Comparison of ENCODE assay signal across 8 mouse cellular contexts in the genomic region with DNA sequence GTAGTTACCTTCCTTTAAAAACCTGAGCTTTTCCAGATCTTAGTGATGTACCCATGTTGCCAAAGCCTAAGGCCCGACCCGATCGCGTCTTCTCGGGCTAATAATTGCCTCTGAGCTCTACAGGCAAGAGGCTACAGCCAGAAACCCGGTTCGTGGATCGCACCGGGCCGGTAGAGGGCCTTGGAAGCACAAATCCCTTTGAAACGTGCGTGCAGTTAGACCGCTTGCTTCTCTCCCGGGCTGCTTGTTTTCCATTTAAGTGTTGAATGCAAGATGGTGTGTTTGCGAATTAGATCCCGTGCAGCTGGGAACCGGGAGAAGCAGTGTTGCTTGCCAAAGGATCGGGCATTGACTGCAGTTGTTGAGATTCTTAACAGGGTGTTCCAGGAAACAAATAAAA. TPM values are rescaled to one million over a fixed set of nuclear protein-coding genes. Genes with fewer than 3 reads are reported as not detected.
DNase-seq lines count a peak whose midpoint lies in the region; ATAC-seq and TF ChIP-seq lines count a peak whose summit lies in the region.

No protein-coding gene starts in this region.

- peak; percentile 10 for DNase-seq in T-cell, adult 2 months (ENCODE audit: low spot score)
- DNase-seq in cerebellum, postnatal 10 days: peak; percentile 77
- DNase-seq in frontal cortex, postnatal 36 days (ENCODE audit: low spot score in 2 of 2): peak; percentile 61 to 65
- DNase-seq in left cerebral cortex, adult 2 months (ENCODE audit: extremely low spot score in 1 of 2, low spot score in 2 of 2): peak; percentile 60 to 62
- peak; percentile 58 for DNase-seq in lung, postnatal 36 days
- peak; percentile 77 to 83 for DNase-seq in right cerebral cortex, postnatal 10 days (ENCODE audit: low spot score in 2 of 2)

- under 1% methylated on average over 18 of the region's 18 CpGs for WGBS in hindbrain, embryonic 15.5 days

- peak overlapping the region; percentile 97 for H3K4me2 ChIP-seq in hindbrain, embryonic 15.5 days

- peak overlapping the region; percentile 68 for H3K4me3 ChIP-seq in hindbrain, embryonic 15.5 days
- peak overlapping the region; percentile 56 for H3K4me3 ChIP-seq in left cerebral cortex, adult 2 months

- ATAC-seq in hindbrain, embryonic 15.5 days (ENCODE audit: low FRiP score, low read depth): no peak
- ATAC-seq in erythroid progenitor cell, adult 5-6 weeks (replicated peaks; ENCODE audit: low FRiP score, poor library complexity, severe bottlenecking): no peak

- no peaks in the 10 kb centered on the region for H3K36me3 ChIP-seq in hindbrain, embryonic 15.5 days

- H3K9ac ChIP-seq in hindbrain, embryonic 15.5 days: peak overlapping the region; percentile 46

- peaks cover 19% of the 10 kb centered on the region for H3K4me1 ChIP-seq in hindbrain, embryonic 15.5 days (replicated peaks)

- peaks cover 53% of the 10 kb centered on the region for H3K27me3 ChIP-seq in hindbrain, embryonic 15.5 days

- no peaks in the 10 kb centered on the region for H3K9me3 ChIP-seq in hindbrain, embryonic 15.5 days

- intact Hi-C loops in left cerebral cortex, adult 2 months (cut with DNase I): loop anchor here (1.0 to 2.0 kb wide), 2 partner anchors 69 to 108 kb away; no protein-coding TSS in a partner anchor

- peak; percentile 41 for TF ChIP-seq CTCF in left cerebral cortex, adult 2 months (IDR thresholded peaks at IDR 0.05)

- H3K27ac ChIP-seq in hindbrain, embryonic 15.5 days (replicated peaks): peak overlapping the region; percentile 71
- peak overlapping the region; percentile 83 for H3K27ac ChIP-seq in left cerebral cortex, adult 2 months

RNA-seq across cellular contexts. Expression of gene Etv5, which starts 0.8 kb away (rescaled TPM):
- 21.7 and 32.1 TPM in 2 replicates for polyA plus RNA-seq in hindbrain, embryonic 15.5 days (2015; fragmentation: Nextera tagmentation; extraction: Ambion mirVana)
- 10 to 100 TPM; 94.7 to 97.5 TPM for total RNA-seq in left cerebral cortex, adult 2 months (2021)
- total RNA-seq in erythroid progenitor cell, adult 5-6 weeks (2015; ENCODE audit: low replicate concordance): 1.8 and 21.4 TPM in 2 replicates
- total RNA-seq in erythroid progenitor cell, adult 5-6 weeks (2017; ENCODE audit: low replicate concordance): 0.39 and 0.45 TPM in 2 replicates

Comparison
In these comparisons a context has a peak if more than half of its experiments do, and no peak if none do; other contexts are left out.
1. DNase-seq: peak in every context shown above with its lines; median percentile 80 in right cerebral cortex, postnatal 10 days; 77 in cerebellum, postnatal 10 days; 63 in frontal cortex, postnatal 36 days; 61 in left cerebral cortex, adult 2 months; 58 in lung, postnatal 36 days; 10 in T-cell, adult 2 months.
2. RNA of gene Etv5, which starts 0.8 kb away (total RNA-seq): 94.7 to 97.5 TPM in left cerebral cortex, adult 2 months; 0.39 to 21.4 TPM in erythroid progenitor cell, adult 5-6 weeks; every median in the first group is over 4 times any median in the second.